Mouse (Mus musculus) embryonic facial prominence, embryonic 11.5 days (tissue): ENCODE data around the gene Gm3182. TPM values are rescaled to one million over a fixed set of nuclear protein-coding genes. Genes with fewer than 3 reads are reported as not detected.
A peak's percentile ranks its signal among the peaks of the same experiment; 100 is the strongest.
"Not testable (repeated sequence)": the region's sequence is repeated elsewhere in the genome, so short reads cannot be mapped to it uniquely, and the experiment has no call there.

ENCODE experiments used
- ATAC-seq: fragments of 200-750 bp; cut with Nextera tagmentation; replicated peaks from 2 replicates; pipeline ENCODE4 v1.8.0; 2017; ENCODE audit warnings: low read depth; ENCODE audit not compliant: insufficient number of reproducible peaks, low FRiP score, low TSS enrichment
- DNase-seq: peaks from one replicate; pipeline ENCODE4 v3.0.0-alpha.2; 2015; ENCODE audit warnings: low spot score
- H3K27ac ChIP-seq: fragments of 300-500 bp; sonication (generic); replicated peaks from 2 replicates; pipeline ENCODE4 v1.5.1; 2014; ENCODE audit warnings: mild to moderate bottlenecking, low read depth, low read length, control low read depth
- H3K27me3 ChIP-seq: fragments of 300-500 bp; sonication (generic); 2 replicates; pipeline ENCODE4 v1.6.1; 2014; ENCODE audit warnings: mild to moderate bottlenecking, low read length, moderate library complexity, mixed read lengths; ENCODE audit not compliant: control insufficient read depth, insufficient read depth
- H3K36me3 ChIP-seq: fragments of 300-500 bp; sonication (generic); replicated peaks from 2 replicates; pipeline ENCODE4 v1.6.1; 2014; ENCODE audit warnings: low read depth, mild to moderate bottlenecking, low read length, moderate library complexity, mixed read lengths; ENCODE audit not compliant: control insufficient read depth, insufficient read depth
- H3K4me1 ChIP-seq: fragments of 300-500 bp; sonication (generic); 2 replicates; pipeline ENCODE4 v1.6.1; 2014; ENCODE audit warnings: low read length, mixed read lengths; ENCODE audit not compliant: control insufficient read depth, insufficient read depth
- H3K4me2 ChIP-seq: fragments of 300-500 bp; sonication (generic); 2 replicates; pipeline ENCODE4 v1.6.1; 2014; ENCODE audit warnings: low read depth, mild to moderate bottlenecking, control low read depth, low read length, moderate library complexity
- H3K4me3 ChIP-seq: fragments of 300-500 bp; sonication (generic); 2 replicates; pipeline ENCODE4 v1.5.1; 2014; ENCODE audit warnings: low read depth, low read length, control low read depth
- H3K9ac ChIP-seq: fragments of 300-500 bp; sonication (generic); replicated peaks from 2 replicates; pipeline ENCODE4 v1.6.1; 2014; ENCODE audit warnings: mild to moderate bottlenecking, control low read depth, low read length
- H3K9me3 ChIP-seq: fragments of 300-500 bp; sonication (generic); replicated peaks from 2 replicates; pipeline ENCODE4 v1.6.1; 2016; ENCODE audit warnings: mild to moderate bottlenecking, low read length, inconsistent platforms, mixed read lengths; ENCODE audit not compliant: control insufficient read depth
- WGBS: fragments of 180-500 bp; shearing (Covaris S2); extraction: QIAGEN DNeasy Blood & Tissue Kit; methylation state at CpG from one replicate; pipeline ENCODE4 v1.1.7; 2014; 5-methylcytosine and 5-hydroxymethylcytosine counted together
- polyA plus RNA-seq: library from polyadenylated mRNA; unstranded; fragments of >200 nt; fragmentation: Nextera tagmentation; extraction: Ambion mirVana; gene quantifications from 2 replicates; pipeline ENCODE4 v1.2.1, GENCODE M21; 2014

The Gm3182 gene
- not detected in 2 replicates for polyA plus RNA-seq

GRCm38 (mm10) chr14:4481445-4481844 lies at the start of gene Gm3182:
Gene Gm3182, plus strand, starts transcription at chr14:4481745.
- H3K4me1 ChIP-seq, H3K4me3 ChIP-seq, H3K9ac ChIP-seq, DNase-seq, H3K27ac ChIP-seq, H3K27me3 ChIP-seq, H3K36me3 ChIP-seq, H3K9me3 ChIP-seq, ATAC-seq, H3K4me2 ChIP-seq: not testable (repeated sequence)
- 60% methylated on average over 1 of the region's 2 CpGs for WGBS

DNA sequence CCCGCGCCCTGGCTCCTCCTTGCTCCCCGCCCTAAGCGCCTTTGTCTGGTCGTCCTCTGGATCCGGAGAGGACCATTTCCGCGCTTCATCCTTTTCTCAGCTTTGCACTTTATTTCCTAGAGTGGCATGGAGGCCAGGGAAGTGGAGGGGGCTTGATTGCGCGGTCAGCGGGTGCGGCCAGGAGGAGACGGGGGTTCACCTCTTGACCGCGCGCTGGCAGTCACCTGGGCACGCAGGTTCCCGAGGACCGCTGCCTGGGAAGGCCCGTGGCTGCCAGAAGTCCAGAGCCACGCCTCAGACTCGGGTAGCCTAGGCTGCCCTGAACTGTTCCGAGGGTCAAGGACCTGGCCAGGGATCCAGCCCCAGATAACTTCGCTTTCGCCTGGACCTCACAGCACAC lies 17.9 kb downstream of the Gm3182 start:
- not testable (repeated sequence) for H3K4me1 ChIP-seq, H3K27ac ChIP-seq, ATAC-seq, H3K9me3 ChIP-seq, H3K27me3 ChIP-seq, H3K9ac ChIP-seq, H3K36me3 ChIP-seq
- peak overlapping the region; percentile 25 for H3K4me2 ChIP-seq
- 2% methylated on average over 13 of the region's 25 CpGs for WGBS
- peak; percentile 0 for DNase-seq
- peak overlapping the region; percentile 19 for H3K4me3 ChIP-seq

Other genes starting within 250 kb of the Gm3182 start
- not detected in 2 replicates for gene Gm3138, start 232.1 kb upstream of the Gm3182 start, polyA plus RNA-seq
- not detected in 2 replicates for gene Gm3149, start 164.5 kb upstream of the Gm3182 start, polyA plus RNA-seq
- gene 2610042L04Rik, start 147.0 kb upstream of the Gm3182 start, polyA plus RNA-seq = 0.74 and 1.3 TPM in 2 replicates
- gene Gm3159, start 84.2 kb upstream of the Gm3182 start, polyA plus RNA-seq = not detected in 2 replicates
- gene Gm3164, start 66.3 kb upstream of the Gm3182 start, polyA plus RNA-seq = 1.1 and 1.4 TPM in 2 replicates
- gene Gm3173, start 50.8 kb upstream of the Gm3182 start, polyA plus RNA-seq = not detected in 2 replicates
- not detected in 2 replicates for gene Gm3047, start 73.7 kb downstream of the Gm3182 start, polyA plus RNA-seq
- gene Gm8159, start 150.6 kb downstream of the Gm3182 start, polyA plus RNA-seq = not detected in 2 replicates
- gene Gm3239, start 182.4 kb downstream of the Gm3182 start, polyA plus RNA-seq = 0.31 and 0.35 TPM in 2 replicates
- not detected in 2 replicates for gene Gm7876, start 227.5 kb downstream of the Gm3182 start, polyA plus RNA-seq
- 0.81 and 0.88 TPM in 2 replicates for gene Gm3252, start 245.0 kb downstream of the Gm3182 start, polyA plus RNA-seq